10 mouse cellular contexts compared by ENCODE assay signal in genomic region chr12:72939616-72940015, GRCm38 (mm10). TPM values are rescaled to one million over a fixed set of nuclear protein-coding genes. Genes with fewer than 3 reads are reported as not detected.
DNase-seq lines count a peak whose midpoint lies in the region; ATAC-seq and TF ChIP-seq lines count a peak whose summit lies in the region.
"Had no signal": no experiment of that assay in that cellular context is flagged by ENCODE, and none has a peak within 500 bp of the region (broad histone marks: within the 10 kb centered on the region; RNA-seq: fewer than 3 reads in every experiment).

TSS of gene Six6 (plus strand) at chr12:72939892.

- peak within 1 kb of the TSS; percentile 6; the same call in 1 of the 2 replicates for H3K4me3 ChIP-seq in forebrain, embryonic 14.5 days (ENCODE audit: low read depth, low read length)
- no peak within 1 kb of the TSS for H3K4me3 ChIP-seq in liver, postnatal 0 days (ENCODE audit: low read depth, low read length)

- WGBS in forebrain, embryonic 14.5 days, result under 1% methylated on average over 28 of the region's 28 CpGs
- 2% methylated on average over 28 of the region's 28 CpGs for WGBS in liver, postnatal 0 days (ENCODE audit: insufficient replicate concordance)

- no peak within 1 kb of the TSS for H3K9ac ChIP-seq in forebrain, embryonic 14.5 days (ENCODE audit: low read length)
- no peak within 1 kb of the TSS for H3K9ac ChIP-seq in liver, postnatal 0 days (replicated peaks)

- H3K4me2 ChIP-seq in forebrain, embryonic 14.5 days (ENCODE audit: low read length), result peak within 1 kb of the TSS; percentile 26; the same call in 1 of the 2 replicates
- H3K4me2 ChIP-seq in liver, postnatal 0 days (ENCODE audit: low read depth, low read length), result no peak within 1 kb of the TSS

- H3K36me3 ChIP-seq in forebrain, embryonic 14.5 days (ENCODE audit: control insufficient read depth, insufficient read depth, low read length), result no peaks in the 10 kb centered on the region
- H3K36me3 ChIP-seq in liver, postnatal 0 days (replicated peaks; ENCODE audit: insufficient read depth, low read length), result no peaks in the 10 kb centered on the region

- TF ChIP-seq CTCF in liver, postnatal 0 days (IDR thresholded peaks at IDR 0.05; ENCODE audit: low read depth), result no peak

- peaks cover 92% of the 10 kb centered on the region for H3K27me3 ChIP-seq in forebrain, embryonic 14.5 days (replicated peaks; ENCODE audit: control insufficient read depth, insufficient read depth, low read length)
- peaks cover 94% of the 10 kb centered on the region for H3K27me3 ChIP-seq in liver, postnatal 0 days (ENCODE audit: insufficient read depth, low read length)

- DNase-seq in thymus, postnatal 14 days, result peak; percentile 6
- no peak for DNase-seq in thymus, postnatal 36 days
- peak; percentile 51 for DNase-seq in forebrain, embryonic 14.5 days (ENCODE audit: low spot score)
- peak; percentile 31 for DNase-seq in liver, postnatal 0 days
- DNase-seq in testis, postnatal 14 days (ENCODE audit: low spot score), result peak; percentile 29
- DNase-seq in left cerebral cortex, adult 9 months (ENCODE audit: low spot score in 2 of 2), result no peak
- no peak for DNase-seq in spleen, postnatal 14 days (ENCODE audit: low spot score in 2 of 2)

- no peak for TF ChIP-seq EP300 in liver, postnatal 0 days (IDR thresholded peaks at IDR 0.05; ENCODE audit: low read depth)

- ATAC-seq in forebrain, embryonic 14.5 days, result peak; percentile 70; the same call in 1 of the 2 replicates
- no peak for ATAC-seq in liver, postnatal 0 days
- ATAC-seq in erythroid progenitor cell, adult 5-6 weeks (replicated peaks; ENCODE audit: low FRiP score, poor library complexity, severe bottlenecking), result no peak

- no peak within 1 kb of the TSS for H3K27ac ChIP-seq in forebrain, embryonic 14.5 days (ENCODE audit: low read depth, low read length)
- H3K27ac ChIP-seq in liver, postnatal 0 days (ENCODE audit: low read depth), result no peak within 1 kb of the TSS

- H3K9me3 ChIP-seq in forebrain, embryonic 14.5 days (replicated peaks; ENCODE audit: control insufficient read depth, low read length), result no peaks in the 10 kb centered on the region
- H3K9me3 ChIP-seq in liver, postnatal 0 days (ENCODE audit: low read length), result no peaks in the 10 kb centered on the region

- H3K4me1 ChIP-seq in forebrain, embryonic 14.5 days (ENCODE audit: control insufficient read depth, insufficient read depth, low read length), result no peaks in the 10 kb centered on the region; the same call in 1 of the 2 replicates
- no peaks in the 10 kb centered on the region for H3K4me1 ChIP-seq in liver, postnatal 0 days (ENCODE audit: insufficient read depth)

RNA-seq across cellular contexts. Expression of gene Six6, which starts in this region (rescaled TPM):
- 1.5 and 1.9 TPM in 2 replicates for polyA plus RNA-seq in forebrain, embryonic 14.5 days (2014; fragmentation: Nextera tagmentation; extraction: Ambion mirVana)
- polyA plus RNA-seq in liver, postnatal 0 days (2015; fragmentation: Nextera tagmentation; extraction: Ambion mirVana), result not detected in 2 replicates
- not detected in 2 replicates for total RNA-seq in erythroid progenitor cell, adult 5-6 weeks (2015; ENCODE audit: low replicate concordance)
- not detected in 2 replicates for total RNA-seq in erythroid progenitor cell, adult 5-6 weeks (2017; ENCODE audit: low replicate concordance)
- total RNA-seq: layer of hippocampus, postnatal 10 days had no signal
- polyA plus RNA-seq: stomach, embryonic 14.5 days had no signal

Comparison
In these comparisons a context has a peak if more than half of its experiments do, and no peak if none do; other contexts are left out.
1. DNase-seq: peak in thymus, postnatal 14 days (single experiment), forebrain, embryonic 14.5 days (single experiment) and testis, postnatal 14 days (single experiment); none in thymus, postnatal 36 days (0 of 2), left cerebral cortex, adult 9 months (0 of 2) and spleen, postnatal 14 days (0 of 2).
2. Peak in DNase-seq in liver, postnatal 0 days; RNA of the gene not detected or under 1 TPM.